Mouse (Mus musculus): Measurements from ENCODE around the gene Cdc6. TPM values are rescaled to one million over a fixed set of nuclear protein-coding genes. Genes with fewer than 3 reads are reported as not detected.
A peak's percentile ranks its signal among the peaks of the same experiment; 100 is the strongest.
"Not testable (repeated sequence)": the region's sequence is repeated elsewhere in the genome, so short reads cannot be mapped to it uniquely, and the experiment has no call there.

Gene Cdc6
- polyA plus RNA-seq, 3 experiments from 2014 or later, result 5.1 to 40.6 (median 5.2) TPM

GRCm38 (mm10) chr11:98909654-98910053 is 2.1 kb downstream of the Cdc6 start:
- ATAC-seq, result no peak

- ATAC-seq, result no peak
Measured at GRCm38 (mm10) chr11:98910415-98910814, 2.8 kb downstream of the Cdc6 start.

- ATAC-seq, result no peak
Measured at GRCm38 (mm10) chr11:98911498-98911897, 3.9 kb downstream of the Cdc6 start.

- no peak for ATAC-seq
Measured at GRCm38 (mm10) chr11:98914196-98914595, 6.6 kb downstream of the Cdc6 start.

- ATAC-seq, result not testable (repeated sequence)
Measured at GRCm38 (mm10) chr11:98916376-98916775, 8.8 kb downstream of the Cdc6 start.

GRCm38 (mm10) chr11:98917428-98918005 is 9.9 kb downstream of the Cdc6 start:
- ATAC-seq, result no peak

- ATAC-seq, result peak; percentile 76
Measured at GRCm38 (mm10) chr11:98918231-98918630, 10.6 kb downstream of the Cdc6 start.

- no peak for ATAC-seq
Measured at GRCm38 (mm10) chr11:98919009-98919408, 11.4 kb downstream of the Cdc6 start.

- not testable (repeated sequence) for ATAC-seq
Measured at GRCm38 (mm10) chr11:98921813-98922212, 14.2 kb downstream of the Cdc6 start.

- ATAC-seq, result not testable (repeated sequence)
Measured at GRCm38 (mm10) chr11:98922307-98922706, 14.7 kb downstream of the Cdc6 start.

- ATAC-seq, result not testable (repeated sequence)
Measured at GRCm38 (mm10) chr11:98922851-98923711, 15.5 kb downstream of the Cdc6 start.

- ATAC-seq, result no peak
Measured at GRCm38 (mm10) chr11:98924633-98925175, 17.1 kb downstream of the Cdc6 start.

- peak; percentile 43 for ATAC-seq
Measured at GRCm38 (mm10) chr11:98925265-98925721, 17.7 kb downstream of the Cdc6 start.

GRCm38 (mm10) chr11:98925868-98926311 is 18.3 kb downstream of the Cdc6 start:
- no peak for ATAC-seq

GRCm38 (mm10) chr11:98926553-98926952 is 19.0 kb downstream of the Cdc6 start:
- ATAC-seq, result no peak

GRCm38 (mm10) chr11:98927438-98928076 is 20.0 kb downstream of the Cdc6 start, which contains the start of gene Rara:
Gene Rara, plus strand, starts transcription at chr11:98927818.
- no peak for ATAC-seq

GRCm38 (mm10) chr11:98928186-98928893 is 20.7 kb downstream of the Cdc6 start:
- ATAC-seq, result no peak

- ATAC-seq, result no peak
Measured at GRCm38 (mm10) chr11:98929503-98929902, 21.9 kb downstream of the Cdc6 start.

GRCm38 (mm10) chr11:98930127-98930601 is 22.6 kb downstream of the Cdc6 start:
- ATAC-seq, result no peak

GRCm38 (mm10) chr11:98930773-98931512 is 23.3 kb downstream of the Cdc6 start:
- ATAC-seq, result no peak

All from inflammation-experienced regulatory T-cells, adult 6 months (primary cell).